Mouse (Mus musculus): ENCODE measurements around the gene 2310007B03Rik.
A peak's percentile ranks its signal among the peaks of the same experiment; 100 is the strongest.

The 2310007B03Rik gene

GRCm38 (mm10) chr1:93101571-93102061, 59.1 kb downstream of the 2310007B03Rik start, which contains the start of gene Kif1a:
Gene Kif1a, minus strand, starts transcription at chr1:93101951.
- peak; percentile 77 for DNase-seq (ENCODE audit: low spot score)

All from embryo, embryonic 10 days (tissue).